Mouse (Mus musculus) spleen, adult 2 months (tissue): ENCODE data around the gene Epx.

ENCODE experiments used
- CTCF ChIP-seq: fragments of 200-500 bp; IDR thresholded peaks from 2 replicates; pipeline ENCODE4 v1.5.1; 2011; ENCODE audit warnings: mild to moderate bottlenecking, inconsistent platforms; ENCODE audit not compliant: insufficient read depth, insufficient read length, insufficient replicate concordance; ENCODE audit errors: extremely low read depth
- POLR2A ChIP-seq: fragments of 200-500 bp; IDR thresholded peaks from 2 replicates; pipeline ENCODE4 v1.6.1; 2011; ENCODE audit warnings: low read depth, low read length, inconsistent platforms

- TF ChIP-seq POLR2A (no peak), CTCF (no peak)
Observed at GRCm38 (mm10) chr11:87875436-87875835, at the start of gene Epx.
